Mouse (Mus musculus): Measurements from ENCODE around the gene Olfr830. TPM values are rescaled to one million over a fixed set of nuclear protein-coding genes. Genes with fewer than 3 reads are reported as not detected.
"Not testable (repeated sequence)": the region's sequence is repeated elsewhere in the genome, so short reads cannot be mapped to it uniquely, and the experiment has no call there.

Olfr830 gene
- total RNA-seq (2022), result not detected

DNA sequence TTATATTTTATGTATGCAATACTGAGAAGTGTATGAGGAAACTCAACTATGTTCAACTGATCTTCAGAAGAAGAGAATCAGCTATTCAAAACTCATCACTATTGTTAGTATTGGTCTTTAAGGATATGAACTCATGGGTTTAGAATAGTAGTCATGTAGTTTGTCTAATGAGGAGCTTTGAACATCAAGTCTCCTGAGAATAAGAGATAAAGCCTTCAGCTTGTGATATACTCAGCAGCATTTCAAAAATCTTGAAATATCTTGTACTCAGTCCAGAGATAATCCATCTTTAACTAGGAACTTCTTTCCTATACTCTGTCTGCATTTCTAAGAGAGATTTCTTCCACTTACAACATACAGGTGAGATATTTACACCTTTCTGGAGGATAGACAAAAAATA is at the start of gene Olfr830:
TSS of gene Olfr830 (plus strand) at position 301 of the 400 bp plus-strand sequence.
- no peak for DNase-seq (ENCODE audit: low spot score in 2 of 2)

DNA sequence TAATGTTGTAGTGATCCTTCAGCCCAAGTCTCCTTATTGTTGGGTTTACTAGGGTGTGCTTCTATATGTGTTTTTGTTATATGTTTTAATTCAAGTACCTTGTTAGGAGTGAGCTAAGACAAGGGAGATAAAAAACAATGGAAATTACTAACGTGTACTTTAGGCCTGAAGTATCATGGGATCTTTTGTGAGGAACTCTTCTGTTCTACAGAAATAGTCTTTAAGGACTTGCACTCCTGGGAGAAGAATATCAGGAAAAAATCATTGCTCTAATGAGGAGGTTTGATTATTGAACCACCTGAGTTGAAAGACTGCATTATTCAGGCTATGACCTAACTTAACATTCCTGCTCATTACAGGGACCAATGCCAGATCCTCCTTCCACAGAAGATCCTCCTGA is 19.9 kb upstream of the Olfr830 start, which contains the start of gene Olfr829:
TSS of gene Olfr829 (plus strand) at position 301 of the 400 bp plus-strand sequence.
- no peak for DNase-seq (ENCODE audit: low spot score in 2 of 2)

DNA sequence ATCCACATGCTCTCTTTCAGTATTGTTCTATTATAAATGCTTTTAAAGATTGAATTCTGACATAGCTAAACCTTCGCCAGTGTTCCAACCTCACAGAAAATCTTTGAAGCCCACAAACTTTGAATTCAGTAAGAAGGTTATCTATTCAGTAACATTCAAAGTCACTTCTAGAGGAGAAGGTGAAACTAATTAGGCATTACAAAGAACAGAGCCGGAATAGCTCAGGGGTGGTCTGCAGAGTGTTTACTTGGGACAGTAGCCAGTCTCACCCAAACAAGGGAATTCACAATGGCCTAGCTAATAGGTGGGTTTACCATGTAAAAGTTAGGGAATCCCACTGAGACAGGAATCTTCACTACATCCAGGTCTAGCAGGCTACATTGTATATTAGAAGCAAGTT is 33.2 kb downstream of the Olfr830 start:
- not testable (repeated sequence) for DNase-seq (ENCODE audit: low spot score in 2 of 2)

DNA sequence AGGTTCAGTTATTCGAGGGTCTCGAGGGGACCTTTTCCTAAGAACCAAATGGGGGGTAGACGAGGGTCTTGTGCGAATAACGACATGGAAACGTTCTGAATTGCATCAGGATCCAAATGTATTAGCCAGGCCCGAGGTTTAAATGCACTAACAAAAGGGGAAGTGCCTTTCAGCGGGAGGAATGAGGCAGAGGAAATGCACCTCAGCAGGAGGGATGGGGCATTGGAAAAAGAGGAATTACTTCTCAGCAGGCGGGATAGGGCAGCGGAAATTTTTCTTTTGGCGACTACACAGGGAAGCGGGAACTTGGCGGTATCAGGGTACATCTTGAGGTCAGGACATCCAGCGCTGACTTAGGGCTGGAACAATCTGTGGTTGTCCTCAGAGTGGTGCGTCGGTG is 53.4 kb downstream of the Olfr830 start:
- not testable (repeated sequence) for DNase-seq (ENCODE audit: low spot score in 2 of 2)

Other genes starting within 250 kb of the Olfr830 start
- not detected for gene Muc16, start 200.2 kb upstream of the Olfr830 start, total RNA-seq (2022)
- gene Olfr24, start 110.7 kb upstream of the Olfr830 start, total RNA-seq (2022), result not detected
- gene Olfr828, start 55.2 kb upstream of the Olfr830 start, total RNA-seq (2022), result not detected
- not detected for gene Olfr829, start 19.8 kb upstream of the Olfr830 start, total RNA-seq (2022)
- not detected for gene Olfr832, start 62.4 kb downstream of the Olfr830 start, total RNA-seq (2022)
- gene Olfr834, start 113.3 kb downstream of the Olfr830 start, total RNA-seq (2022), result not detected
- gene Olfr835, start 158.0 kb downstream of the Olfr830 start, total RNA-seq (2022), result not detected
- not detected for gene Olfr836, start 245.7 kb downstream of the Olfr830 start, total RNA-seq (2022)